Mouse (Mus musculus): ENCODE measurements around the gene Klf7. TPM values are rescaled to one million over a fixed set of nuclear protein-coding genes. Genes with fewer than 3 reads are reported as not detected.

Klf7 gene
- total RNA-seq, 2 experiments from 2014 or later: 23.3 to 29.2 TPM

DNA sequence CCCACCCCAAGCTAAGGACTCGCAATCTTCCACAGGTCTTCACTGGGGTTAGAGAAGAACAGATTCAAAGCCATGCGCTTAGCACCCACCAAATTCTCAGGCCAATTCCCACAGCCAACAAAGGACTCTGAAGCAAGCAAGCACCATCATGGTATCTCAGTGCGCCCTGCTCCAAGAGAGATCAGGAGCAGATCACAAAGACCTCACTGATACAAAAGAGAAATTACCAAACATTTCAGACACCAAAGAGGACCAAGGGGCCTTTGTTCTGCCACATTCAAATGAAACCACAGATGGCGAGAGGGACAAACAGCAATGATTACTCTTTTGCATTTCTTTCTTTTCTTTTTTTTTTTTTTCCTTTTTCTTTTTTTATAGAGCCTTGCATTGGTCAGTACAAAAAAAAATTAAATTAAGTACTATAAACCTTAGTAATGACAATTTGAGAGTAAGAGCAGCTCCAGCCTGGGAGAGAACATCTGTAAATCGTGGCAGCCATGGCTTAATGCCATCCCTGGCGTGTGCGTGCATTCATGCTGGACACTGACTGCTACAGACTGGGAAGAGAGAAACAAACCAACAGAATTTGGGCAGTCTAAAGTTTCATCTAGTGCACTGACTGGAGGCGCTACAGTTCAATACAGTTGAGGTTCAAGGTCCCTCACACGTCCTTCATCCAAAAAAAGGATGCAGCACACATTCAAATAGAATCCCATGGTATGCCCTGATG is 89.4 kb downstream of the Klf7 start:
- DNase-seq (ENCODE audit: low spot score in 2 of 2): no peak

DNA sequence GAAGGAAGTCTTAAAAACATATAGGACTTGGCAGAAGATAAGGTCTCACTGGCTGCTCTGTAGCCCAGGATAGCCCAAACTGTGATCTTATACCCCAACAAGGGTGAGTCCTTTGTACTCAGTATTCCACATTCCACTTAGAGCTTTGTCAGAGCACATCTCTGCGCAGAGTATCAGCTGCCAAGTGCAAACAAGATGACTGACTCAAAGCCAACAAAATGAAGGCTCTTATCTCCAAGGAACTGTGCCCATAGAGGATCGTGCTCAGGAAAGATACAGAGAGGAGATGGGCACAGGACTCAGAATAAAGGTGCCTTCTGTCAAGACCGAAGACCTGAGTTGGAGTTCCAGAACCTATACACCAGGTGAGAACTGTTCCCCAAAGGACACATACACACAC is 100.1 kb downstream of the Klf7 start:
- DNase-seq (ENCODE audit: low spot score in 2 of 2): no peak

DNA sequence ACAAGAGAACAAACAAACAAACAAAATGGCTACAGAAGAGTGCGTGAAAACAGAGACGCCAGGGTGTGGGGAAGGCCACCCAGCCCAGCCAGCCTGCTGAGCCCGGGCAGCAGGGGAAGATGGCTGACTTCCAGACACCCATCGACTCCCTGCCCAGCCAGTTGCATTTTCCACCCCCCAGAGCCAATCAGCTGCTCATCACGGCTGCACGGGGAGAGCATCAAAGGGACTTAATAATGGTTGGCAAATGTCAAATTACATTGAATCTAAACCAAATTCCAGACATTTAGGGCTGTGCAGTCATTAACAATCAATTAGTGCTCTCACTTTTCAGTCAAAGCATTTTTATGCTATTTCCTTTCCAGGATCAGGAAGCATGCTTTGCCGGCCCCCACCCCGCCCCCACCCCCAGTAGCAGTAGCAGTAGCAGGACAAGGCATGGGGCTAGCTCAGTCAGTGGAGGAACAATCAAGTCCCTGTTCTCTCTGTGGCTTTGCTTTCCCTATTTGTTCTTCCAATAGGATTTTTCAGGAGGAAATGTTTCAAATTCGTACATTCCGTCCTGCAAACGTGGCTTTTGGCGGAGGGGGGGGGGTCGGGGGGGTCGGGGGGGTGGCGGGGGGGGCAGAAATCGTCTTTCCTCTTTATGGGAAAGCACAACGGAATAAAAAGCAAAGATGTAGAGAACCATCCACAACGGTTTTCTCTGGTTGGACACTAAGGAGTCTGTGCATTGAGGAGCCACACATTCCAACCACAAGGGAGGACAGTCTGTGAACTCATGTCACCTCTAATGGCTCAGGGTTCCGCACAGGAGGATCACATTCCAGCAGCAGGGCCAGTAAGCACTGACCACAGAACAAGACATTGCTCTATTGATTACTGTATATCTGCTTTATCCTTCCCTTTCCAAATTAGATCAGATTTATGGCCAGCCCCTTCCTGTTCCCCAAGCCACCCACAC is 101.1 kb downstream of the Klf7 start:
- peak in 1 of 2 experiments; percentile 17 for DNase-seq (ENCODE audit: low spot score in 2 of 2)

DNA sequence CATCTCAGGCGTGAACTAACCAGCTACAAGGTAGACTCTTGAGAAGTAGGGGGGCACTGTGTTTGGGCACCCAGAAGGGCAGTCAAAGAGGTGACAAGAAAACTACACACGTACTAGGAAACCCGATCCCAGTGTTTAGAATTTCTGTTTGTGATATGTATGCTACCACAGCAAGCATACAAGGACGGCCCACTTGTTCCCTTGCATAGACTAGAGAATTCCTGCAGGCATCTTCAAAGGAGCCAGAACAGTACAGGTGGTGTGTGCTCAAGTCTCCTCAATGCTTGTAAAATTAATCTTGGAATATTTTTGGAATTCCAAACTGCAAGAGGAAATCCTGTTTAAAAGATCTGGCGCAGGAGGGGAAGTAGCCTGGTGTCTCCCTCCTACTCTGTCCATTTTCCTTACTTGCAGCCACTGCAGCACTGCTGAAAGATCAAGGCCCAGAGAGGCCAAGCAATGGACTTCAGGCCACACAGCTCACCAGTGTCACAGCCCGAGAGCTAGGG is 102.9 kb downstream of the Klf7 start:
- DNase-seq (ENCODE audit: low spot score in 2 of 2): no peak

DNA sequence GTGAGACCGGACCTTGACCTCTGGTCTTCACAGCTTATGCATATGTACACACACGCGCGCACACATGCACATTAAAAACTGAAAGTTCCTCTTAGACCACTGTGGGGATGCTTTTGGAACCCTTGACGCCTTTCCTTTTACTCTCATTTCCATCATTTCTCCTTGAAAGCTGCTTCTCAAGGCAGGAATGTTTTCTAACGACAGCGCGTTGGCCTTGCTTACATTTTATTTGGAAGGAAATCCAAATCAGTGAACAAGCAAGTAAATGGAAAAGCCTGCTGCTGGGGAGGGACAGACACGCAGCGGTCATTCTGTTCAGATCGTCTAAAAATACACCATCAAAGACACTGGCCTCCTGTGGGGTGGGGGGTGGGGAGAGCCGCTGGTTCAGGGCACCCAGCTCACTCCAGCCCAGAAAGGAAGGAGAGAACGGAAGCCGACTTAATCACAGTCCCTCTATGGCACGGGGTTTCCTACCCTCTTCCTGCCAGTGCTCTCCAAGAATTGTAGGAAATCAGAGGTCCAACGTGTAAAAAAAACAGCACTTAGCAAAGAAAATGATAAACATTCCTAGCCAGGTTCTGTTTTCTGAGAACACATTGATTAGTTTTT is 103.5 kb downstream of the Klf7 start:
- DNase-seq (ENCODE audit: low spot score in 2 of 2): no peak

DNA sequence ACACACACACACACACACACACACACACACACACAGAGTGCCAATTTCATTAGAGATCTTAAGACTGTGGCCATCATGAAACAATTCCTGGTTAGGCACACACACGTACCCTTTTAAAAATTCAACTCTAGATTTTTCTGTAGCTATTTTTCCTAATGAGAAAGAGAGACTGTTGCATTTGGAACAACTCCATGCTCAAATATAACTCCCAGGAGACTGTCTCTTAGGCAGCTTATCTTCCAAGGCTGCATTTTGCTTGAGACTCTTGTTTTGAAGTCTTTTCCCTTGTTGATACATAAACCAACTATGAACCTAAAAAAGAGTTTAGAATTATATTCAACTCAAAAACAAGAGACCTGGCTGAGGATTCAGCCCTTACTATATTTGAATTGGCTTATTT is 108.0 kb downstream of the Klf7 start:
- no peak for DNase-seq (ENCODE audit: low spot score in 2 of 2)

DNA sequence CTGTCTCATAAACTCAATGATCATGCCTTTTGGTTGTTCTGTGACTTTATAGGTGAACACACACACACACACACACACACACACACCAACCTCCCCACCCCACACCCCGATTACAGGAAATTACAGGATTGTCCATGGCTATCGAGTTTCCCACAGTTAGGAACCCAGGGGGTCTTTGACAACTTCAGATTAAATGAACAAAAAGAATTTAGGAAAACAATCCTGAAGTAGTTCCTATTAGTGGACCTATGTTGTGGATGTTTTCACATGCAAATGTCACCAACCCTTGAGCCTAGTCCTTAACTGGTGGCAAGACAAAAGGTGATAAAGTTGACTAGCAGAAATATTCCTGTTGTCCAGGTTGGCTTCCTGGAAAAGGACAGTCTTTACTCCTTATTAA is 113.1 kb downstream of the Klf7 start:
- no peak for DNase-seq (ENCODE audit: low spot score in 2 of 2)

DNA sequence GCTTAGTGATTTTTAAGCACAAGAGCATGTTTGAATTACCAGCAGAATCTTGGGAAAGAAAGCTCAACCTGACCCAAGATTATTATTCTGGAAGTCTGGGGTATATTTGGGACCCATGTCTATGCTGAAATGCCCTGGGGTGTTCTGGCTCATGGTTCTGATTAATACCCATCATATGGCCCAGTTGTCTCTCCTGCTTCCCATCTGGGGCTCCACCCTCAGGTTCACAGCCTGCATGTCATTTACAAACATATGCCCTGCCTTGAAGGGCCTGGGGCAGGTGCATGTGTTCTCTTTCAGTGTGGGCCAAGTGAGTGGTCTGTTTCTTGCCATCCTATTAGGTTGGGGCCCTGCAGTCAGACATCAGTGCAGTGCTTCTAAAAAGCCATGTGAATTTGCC is 114.1 kb downstream of the Klf7 start:
- DNase-seq (ENCODE audit: low spot score in 2 of 2): no peak

DNA sequence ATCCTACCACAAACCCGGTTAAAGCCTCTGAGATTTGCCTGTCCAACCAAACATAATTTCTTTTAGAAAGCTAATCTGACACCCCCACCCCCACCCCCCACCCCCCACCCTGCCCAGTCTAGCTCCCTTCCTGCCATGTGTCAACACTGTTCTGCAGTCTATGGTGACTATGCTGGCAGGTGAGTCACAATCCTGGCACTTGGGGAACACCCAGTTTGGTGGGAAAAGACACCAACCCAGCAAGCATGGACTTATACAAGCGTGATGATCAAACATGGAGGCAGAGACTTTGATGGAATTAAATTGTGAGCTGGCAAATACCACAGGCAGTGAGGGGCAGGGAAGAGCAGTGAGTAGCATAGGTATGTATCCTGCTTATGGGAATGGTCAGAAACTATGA is 116.9 kb downstream of the Klf7 start:
- DNase-seq (ENCODE audit: low spot score in 2 of 2): no peak

DNA sequence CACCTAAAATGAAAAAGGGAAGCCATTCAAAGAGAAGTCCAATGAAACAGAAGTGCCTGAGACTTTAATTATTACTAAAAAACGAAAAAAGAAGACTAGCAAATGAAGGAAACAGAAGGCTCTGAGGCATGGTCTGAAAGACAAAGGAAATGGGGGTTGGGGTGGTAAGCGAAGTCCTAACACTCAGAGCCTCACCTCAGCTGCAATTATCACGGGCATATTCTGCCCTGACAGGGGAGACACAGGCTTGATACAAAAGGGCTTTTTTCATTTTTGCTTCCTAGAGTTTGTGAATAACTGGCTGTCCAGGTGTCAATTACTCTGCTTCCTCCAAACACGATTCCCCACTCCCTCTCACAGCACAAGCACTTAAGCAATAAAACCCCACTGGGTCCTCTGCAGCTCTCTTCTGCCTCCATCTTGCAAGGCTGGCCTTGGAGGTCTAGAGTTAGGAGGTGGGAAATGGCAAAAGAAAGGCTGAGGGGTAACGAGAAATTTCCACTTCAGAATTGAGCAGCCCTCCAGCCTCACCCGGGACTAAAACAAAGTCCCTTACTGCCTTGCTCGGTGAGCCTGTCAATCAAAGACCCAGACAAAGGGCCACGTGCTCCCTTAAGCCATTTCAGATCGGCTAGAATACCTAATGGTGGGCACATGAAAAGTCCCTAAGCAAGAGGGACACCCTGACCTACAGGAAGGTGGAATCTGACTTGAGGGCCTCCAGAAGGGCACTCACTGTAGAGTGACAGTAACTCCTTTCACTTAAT is 118.4 kb downstream of the Klf7 start:
- DNase-seq (ENCODE audit: low spot score in 2 of 2): no peak

DNA sequence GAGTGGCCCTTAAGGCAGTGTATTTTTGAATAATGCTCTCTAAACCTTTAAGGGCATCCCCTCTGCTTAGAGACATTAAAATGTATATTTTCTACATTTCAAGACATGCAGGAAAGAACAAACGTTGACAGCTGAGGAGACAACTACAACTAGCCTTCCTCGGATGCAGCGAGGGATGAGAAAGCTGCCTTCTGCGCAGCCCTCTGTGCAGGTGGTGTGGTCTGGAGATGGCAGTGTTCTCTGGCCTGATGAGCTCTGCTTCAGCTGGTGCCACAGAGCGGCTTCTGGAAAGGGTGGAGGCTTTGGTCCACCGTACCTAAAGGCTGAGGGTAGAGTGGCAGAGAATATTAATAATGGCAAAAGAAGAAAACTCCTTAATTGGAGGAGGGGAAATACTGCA is 120.0 kb downstream of the Klf7 start:
- DNase-seq (ENCODE audit: low spot score in 2 of 2): no peak

DNA sequence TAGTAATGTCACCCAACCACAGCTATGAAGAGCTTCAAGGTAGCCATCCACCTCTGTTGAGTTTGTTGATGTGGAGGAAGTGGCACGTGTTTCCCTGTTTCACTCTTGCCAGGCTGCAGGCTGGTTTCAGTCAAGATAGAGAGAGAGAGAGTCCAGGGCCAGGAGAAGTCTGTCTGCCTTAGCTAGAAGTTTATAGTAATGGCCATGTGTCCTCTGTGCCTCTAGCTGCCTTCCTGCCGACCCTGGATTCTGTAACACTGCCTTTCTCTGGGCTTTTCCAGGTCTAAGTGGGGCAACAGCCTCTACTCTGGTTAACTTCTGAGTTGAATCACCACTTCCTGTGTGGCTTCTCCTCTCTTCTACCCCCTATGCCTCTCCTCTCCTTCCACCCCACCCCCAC is 121.5 kb downstream of the Klf7 start:
- no peak for DNase-seq (ENCODE audit: low spot score in 2 of 2)

DNA sequence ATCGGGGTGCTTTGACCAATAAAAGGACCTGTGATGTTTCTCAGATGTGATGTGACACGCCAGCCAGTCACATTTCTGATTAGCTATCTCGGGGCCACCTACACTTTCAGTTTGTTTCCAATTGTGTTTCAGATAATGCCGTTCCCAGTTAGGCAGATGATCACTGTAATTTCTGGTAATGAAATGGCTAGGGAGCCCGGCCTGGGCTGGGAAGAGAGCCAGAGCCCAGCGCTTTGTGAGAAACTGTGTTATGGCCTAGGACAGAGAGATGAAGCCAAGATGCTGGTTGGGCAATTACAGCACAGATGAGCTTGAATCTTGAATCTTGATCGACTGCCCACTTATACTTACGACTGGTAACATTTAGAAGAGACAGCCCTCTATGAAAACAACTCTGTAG is 122.6 kb downstream of the Klf7 start:
- DNase-seq (ENCODE audit: low spot score in 2 of 2): no peak

DNA sequence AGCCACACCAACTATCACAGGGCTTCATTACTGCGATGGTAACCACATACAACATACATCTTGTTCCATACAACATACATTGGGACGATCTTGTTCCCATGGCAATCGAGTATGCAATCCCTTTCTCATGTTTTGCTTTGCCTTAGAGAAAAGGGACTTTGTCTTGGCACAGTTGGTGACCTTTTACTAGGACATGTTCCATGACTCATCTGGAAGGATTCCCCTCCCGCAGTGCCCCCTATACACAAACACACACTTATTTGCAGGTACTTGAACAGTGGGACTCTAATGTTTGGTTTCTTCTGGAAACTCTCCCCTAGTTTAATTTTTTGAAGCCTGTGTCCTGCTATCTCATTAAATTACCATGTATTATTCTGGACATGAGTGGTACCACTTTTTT is 123.2 kb downstream of the Klf7 start:
- no peak for DNase-seq (ENCODE audit: low spot score in 2 of 2)

DNA sequence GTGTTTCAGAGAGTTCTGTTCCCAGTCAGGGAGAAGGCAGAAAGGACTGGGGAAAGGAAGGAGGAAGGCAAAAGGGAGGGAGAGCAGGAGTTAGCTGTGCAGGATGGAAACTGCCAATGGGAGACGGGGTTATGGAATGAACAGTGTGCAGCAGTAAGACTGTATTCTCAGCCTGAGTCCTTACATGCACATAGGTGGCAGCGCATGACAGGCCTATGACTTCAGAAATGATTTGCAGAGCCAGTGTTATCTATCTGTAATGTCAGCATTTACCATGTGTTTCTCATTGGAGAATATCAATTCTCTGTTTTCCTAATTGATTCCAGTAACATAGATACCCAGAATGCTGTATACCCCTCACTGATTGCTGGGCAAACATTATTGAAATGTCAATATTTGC is 123.9 kb downstream of the Klf7 start:
- DNase-seq (ENCODE audit: low spot score in 2 of 2): no peak

DNA sequence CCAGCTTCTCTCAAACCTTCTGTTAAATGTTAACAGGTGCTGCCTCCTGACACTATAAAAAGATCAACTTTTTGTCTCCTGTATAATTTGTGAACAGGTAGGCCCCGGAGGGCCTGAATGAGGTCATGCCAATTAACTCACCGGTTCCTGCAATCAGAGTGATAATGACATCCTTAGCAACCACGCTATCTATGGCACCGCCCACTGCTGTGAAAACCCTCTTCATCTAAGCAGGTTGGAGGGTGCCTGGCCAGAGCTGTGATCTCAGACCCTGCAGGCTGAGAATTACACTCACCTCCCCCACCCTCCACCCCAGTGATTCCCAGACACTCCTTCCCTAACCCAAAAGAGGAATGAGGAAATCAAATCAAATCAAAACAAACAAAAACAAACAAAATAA is 126.3 kb downstream of the Klf7 start:
- no peak for DNase-seq (ENCODE audit: low spot score in 2 of 2)

DNA sequence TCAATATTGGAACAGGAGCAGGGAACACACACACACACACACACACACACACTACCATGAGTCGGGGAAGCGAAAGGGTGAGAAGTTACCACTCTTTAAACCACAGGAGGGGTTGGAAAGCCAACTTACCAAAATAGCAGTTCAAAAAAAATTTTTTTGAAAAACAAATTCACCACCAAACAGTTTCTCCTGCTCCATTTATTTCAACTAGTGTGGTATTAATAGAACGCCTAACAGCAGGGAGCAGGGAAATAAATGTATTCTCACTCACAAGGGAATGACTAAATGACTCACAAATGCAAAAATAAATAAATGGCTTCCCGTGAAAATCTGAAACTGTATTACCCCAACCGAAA is 127.0 kb downstream of the Klf7 start:
- DNase-seq (ENCODE audit: low spot score in 2 of 2): no peak

DNA sequence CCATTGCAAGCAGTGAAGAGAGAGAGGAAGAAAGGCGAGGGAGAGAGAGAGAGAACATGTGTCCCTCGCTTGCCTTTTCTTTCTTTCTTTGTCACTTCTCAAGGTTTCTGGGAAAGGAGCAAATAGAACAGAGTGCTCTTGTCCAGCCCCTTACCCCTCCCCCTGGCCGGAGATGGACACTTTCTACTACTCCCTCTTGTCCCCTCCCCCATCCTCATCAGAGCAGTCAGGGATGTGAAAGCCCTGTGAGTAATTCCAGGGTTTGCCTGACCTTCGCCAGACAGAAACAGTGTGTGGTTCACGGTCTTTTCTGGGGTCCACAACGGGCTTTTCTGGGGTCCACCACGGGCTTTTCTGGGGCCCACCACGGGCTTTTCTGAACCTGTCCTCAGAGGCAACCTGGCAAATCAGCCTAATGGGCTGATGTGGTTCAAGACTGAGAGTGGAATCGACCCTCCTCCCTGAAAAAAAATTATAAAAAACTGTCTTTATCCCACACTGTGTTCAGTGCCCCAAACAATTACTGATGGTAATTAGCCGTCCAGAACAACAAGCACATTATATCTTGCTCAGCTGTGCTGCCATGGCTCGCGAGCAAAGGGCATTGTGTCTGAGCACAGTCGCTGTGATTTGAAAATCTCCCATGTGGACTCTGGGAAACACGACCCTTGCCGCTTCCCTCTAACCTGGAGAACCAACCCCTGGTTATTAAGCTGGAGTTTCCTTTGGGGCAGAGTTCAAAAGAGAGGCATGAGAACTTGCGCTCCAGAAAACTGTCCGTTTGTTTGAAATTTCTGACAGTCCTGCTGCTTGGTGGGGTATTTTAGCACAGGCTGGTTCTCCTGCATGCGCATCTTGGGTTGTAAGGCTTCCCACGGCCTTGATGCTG is 127.6 kb downstream of the Klf7 start:
- peak in 1 of 2 experiments; percentile 20 for DNase-seq (ENCODE audit: low spot score in 2 of 2)

DNA sequence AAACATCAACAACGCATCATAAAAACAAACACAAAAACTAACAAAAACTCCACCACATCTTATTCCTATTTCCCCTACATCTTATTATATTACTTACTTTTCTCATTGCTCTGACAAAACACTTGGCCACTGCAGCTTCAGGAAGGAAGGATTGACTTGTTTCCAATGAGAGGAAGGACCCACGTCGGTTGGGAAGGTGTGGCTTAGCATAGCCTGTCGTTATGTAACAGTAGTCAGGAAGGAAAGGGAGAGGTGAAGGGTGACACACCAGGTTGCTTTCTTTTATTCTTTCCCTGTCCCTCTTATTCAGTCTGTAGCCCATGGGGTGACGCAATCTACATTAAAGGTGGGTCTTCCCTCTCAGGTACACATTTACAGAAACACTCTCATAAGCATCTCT is 129.6 kb downstream of the Klf7 start:
- no peak for DNase-seq (ENCODE audit: low spot score in 2 of 2)

DNA sequence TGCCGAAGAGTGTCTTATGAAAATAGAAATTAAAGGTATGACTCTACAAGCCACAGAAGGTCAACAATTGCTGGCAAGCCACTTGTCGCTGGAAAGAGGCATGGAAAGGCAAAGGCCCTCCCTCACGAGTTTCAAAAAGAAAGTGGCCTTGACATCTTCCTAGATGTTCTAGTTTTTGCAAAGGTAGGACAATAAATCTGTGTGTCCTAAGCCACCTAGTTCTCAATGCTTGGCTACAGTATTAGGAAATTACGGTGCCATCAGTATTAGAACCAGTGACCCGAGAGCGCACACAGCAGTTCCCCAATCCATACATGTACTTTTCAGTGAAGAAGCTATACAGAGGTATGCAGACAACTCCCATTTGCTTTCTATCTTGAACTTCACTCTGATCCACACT is 131.7 kb downstream of the Klf7 start:
- DNase-seq (ENCODE audit: low spot score in 2 of 2): no peak

Data from adrenal gland, postnatal 4 days (tissue).